Mouse (Mus musculus) liver, adult 2 months (tissue): Measurements from ENCODE around the gene C1ql4.

Experiments
- CTCF ChIP-seq: fragments of 200-500 bp; IDR thresholded peaks from 2 replicates; pipeline ENCODE4 v1.5.1; 2011; ENCODE audit warnings: low read depth, low read length, control low read depth
- POLR2A ChIP-seq: fragments of 200-500 bp; IDR thresholded peaks from 2 replicates; pipeline ENCODE4 v1.6.1; 2011; ENCODE audit warnings: low read length, control low read depth; ENCODE audit not compliant: insufficient read depth; ENCODE audit errors: extremely low read depth

DNA sequence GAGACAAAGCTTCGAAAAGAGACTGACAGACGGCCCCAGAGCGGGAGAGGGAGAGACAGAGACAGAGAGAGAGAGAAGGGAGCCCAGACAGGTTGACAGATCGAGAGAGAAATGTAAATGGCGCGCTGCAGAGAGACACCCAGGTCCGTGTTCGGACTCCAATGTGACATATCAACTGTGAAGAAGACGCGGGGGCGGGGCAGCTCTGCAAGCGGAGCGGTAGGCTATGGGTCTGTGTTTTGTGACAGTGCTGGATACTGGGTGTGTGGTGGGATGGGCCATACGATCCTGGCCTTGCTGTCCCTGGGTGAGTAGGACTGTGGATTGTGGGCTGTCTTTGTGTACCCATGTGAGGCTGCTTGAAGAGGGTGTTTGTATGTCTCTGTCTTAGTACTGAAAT is 1.5 kb upstream of the C1ql4 start:
- TF ChIP-seq CTCF = no peak
- no peak for TF ChIP-seq POLR2A
